Mouse (Mus musculus) adrenal gland, postnatal 36 days (tissue): Measurements from ENCODE around the gene Cacnb3. TPM values are rescaled to one million over a fixed set of nuclear protein-coding genes. Genes with fewer than 3 reads are reported as not detected.
A peak's percentile ranks its signal among the peaks of the same experiment; 100 is the strongest.

Experiments
- DNase-seq, 2 experiments: peaks; one replicate each; pipeline ENCODE4 v3.0.0; 2021; ENCODE audit warnings: mixed read lengths in 1 of 2
- total RNA-seq, 2 experiments: library from RNA; stranded (reverse); gene quantifications; 2 replicates each; pipeline ENCODE4 v1.2.3; 2021

The Cacnb3 gene
- total RNA-seq, 2 experiments from 2014 or later, result 10.2 to 13.3 TPM

DNA sequence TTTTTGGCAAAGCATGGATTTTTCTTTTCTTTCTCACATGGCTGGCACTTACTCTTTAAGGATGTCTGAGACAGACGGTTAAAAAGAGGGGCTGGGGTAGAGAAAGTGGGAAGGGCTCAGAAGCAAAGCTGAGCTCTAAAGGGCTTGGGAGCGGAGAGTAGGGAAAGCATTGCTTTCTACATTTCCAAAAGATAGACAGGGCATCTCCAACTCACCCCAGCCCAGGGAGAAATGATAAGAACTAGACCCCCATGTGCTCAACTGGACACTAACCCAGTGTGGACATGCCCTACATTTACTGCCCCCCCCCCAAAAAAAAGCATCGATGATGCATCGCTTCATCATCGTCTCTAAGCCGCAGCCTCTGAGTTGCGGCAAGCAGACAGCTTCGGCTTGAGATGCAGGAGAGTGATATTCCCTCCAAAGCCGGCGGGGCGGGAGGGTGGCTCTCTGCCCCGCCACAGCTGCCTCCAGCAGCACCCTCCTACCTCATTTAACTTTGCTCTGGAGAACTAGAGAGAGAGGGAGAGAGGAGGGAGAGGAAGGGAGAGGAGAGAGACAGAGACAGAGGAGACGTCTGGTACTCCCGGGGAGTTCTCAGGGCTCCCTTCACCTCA lies 45.1 kb downstream of the Cacnb3 start:
- no peak for DNase-seq

DNA sequence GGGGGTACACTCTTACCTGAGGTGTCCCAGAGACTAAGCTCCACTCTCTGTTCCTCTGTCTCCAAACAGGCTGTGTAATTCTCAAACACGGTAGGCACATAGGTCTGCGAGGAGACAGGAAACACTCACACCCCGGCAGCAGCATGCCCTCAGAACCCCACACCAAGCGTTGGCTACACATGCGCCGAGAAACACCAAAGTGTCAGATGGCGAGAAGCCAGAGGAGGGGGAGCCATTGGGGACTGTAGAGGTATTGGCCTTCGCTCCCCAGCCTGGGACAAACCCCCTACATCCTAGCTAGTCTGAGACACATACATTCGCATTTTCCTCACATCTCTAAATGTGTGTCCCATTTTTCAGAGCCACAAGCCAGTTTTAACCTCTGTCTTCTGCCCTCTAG lies 45.8 kb downstream of the Cacnb3 start:
- DNase-seq, result no peak

DNA sequence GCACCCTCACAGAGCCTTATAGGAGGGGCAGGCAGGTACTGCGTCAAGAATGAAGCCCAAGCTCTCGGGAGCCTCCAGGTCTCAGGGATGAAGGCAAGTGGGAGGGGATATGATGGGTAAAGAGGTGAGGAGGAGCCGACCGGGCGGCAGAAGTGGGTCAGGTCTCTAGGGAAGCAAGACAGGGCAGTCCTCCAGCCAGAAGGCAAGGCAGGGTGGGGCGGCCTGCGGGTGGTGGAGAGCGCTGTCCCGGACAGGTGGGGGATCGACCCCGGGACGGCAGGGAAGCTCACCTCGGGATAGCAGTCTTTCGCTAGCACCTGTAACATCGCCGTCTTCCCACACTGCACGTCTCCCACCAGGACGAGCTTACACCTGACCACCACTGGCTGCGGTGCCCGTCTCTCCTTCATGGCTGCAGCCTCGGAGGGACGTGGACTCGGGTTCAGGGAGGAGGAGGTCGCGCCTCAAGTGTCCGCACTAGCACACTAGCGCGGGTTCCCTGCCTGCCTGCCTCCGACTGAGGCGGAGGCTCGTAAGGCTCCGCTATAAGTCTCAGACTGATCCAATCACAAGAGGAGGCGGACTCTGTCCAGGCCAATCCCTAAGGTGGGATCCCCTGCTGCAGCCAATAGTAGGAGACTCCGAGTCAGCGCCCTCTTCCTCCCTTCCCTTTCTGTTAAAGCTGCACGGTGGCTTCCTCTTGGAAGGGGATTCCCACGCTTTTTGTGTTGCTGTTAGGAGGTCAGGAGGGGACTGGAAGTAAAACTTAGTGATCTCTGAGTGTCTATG lies 46.5 kb downstream of the Cacnb3 start, which contains the start of gene Rnd1:
Gene Rnd1 (minus strand): TSS at position 522 of the 789 bp plus-strand sequence.
- peak; percentile 86 to 87 for DNase-seq

DNA sequence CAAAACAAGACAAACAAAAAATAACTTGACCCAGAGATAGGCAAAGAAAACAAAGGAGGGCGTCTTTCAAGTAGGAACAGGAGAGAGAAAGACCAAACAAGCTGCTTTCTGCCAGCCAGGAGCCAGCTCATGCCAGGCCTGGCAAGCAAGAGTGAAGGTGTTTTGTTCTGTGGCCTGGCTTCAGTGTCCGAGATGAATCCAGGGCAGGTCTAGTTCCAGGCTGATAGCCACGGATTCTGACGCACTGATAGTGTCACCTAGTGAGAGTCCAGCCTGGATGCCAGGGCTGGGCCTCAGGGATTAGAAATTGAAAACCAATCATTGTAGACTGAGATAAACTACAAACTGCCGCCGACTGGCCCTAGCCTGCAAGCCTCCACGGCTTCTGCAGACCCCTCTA lies 47.3 kb downstream of the Cacnb3 start:
- DNase-seq, result no peak

DNA sequence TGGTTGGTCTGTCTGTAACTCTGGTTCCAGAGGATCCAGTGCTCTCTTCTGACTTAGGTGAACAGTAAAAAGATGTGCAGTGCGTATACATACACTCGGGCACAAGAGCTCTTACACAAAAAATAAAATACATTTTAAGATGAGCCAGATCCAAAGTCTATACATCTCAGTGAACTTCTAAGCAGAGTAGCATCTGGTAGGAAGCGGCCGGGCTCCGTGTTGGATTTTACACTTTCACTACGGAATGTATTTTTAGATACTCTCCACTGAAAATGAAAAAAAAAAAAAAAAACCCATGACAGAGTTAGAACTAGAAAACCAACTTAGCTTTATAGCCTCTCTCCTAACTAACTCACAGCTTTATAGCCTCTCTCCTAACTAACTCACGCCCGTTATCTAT lies 50.0 kb downstream of the Cacnb3 start:
- DNase-seq, result no peak

DNA sequence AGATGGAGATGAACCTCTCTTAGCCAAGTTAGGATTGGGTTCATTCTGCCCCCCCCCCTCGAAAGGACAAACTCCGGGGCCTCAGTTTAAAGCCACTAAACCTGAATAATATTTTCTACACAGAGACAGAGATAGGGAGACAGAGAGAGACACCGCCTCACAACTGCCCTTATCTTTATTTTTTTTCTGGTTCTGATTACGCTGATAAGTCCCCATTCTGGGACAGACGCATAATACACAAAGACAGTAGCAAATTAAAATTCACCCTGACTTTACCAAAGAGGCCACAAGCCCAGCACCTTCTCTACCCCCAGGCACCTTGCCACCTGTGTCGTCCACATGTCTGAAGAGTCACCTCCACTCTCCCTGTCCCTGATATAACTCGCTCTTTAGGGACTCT lies 51.0 kb downstream of the Cacnb3 start:
- DNase-seq, result no peak

DNA sequence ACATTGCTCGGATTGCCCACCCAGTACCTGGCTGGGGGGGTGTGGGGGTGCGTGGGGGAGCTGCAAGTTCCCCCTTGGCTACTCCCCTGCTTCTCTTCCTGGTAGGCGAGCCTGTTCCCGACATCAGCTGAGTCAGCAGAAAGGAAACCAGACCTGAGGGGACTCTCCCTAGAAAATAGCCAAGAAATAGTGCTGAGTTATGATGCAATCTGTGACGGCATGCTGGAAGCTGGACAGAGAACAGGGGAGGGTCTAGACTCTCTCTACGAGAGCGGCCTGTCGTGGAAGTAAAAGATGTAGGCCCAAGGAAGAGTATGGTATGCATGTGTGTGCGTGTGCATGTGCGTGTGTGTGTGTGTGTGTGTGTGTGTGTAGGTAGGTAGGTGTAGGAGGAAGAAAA lies 52.5 kb downstream of the Cacnb3 start:
- no peak for DNase-seq

DNA sequence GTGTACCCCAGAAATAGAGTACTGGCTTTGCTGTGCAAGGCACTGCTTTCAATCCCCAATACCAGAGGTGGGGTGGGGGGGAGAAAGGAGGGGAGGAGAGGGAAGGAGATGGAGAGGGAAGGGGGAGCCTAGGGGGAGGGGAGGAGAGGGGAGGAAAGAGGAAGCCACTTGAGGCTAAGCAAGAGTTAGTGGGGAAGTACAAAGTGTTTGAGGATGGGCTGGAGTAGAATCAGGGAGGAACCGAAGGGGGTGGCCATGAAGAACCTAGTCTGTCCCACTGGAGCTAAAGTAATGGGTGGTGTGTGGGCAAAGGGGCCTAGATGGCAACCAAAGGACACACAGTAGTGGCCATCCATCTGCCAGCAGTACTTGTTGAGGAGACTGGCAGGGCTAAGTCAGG lies 53.1 kb downstream of the Cacnb3 start:
- no peak for DNase-seq

DNA sequence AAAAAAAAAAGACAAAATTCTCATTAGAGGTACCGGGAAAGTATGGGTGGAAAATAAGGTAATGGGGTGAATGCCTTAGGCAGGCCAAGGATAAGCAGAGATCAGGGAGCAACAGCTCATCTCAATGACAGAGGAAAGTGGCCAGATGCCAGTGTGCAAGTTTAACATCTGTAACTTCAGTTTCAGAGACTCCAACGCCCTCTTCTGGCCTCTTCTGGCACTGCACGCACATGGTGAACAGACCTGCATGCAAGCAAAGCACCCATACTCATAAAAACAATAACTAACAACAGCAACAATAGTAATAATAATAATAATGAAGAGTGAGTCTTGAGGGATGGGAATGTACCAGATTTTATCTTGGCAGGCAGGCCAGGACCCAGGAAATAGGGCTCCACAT lies 55.3 kb downstream of the Cacnb3 start:
- no peak for DNase-seq

DNA sequence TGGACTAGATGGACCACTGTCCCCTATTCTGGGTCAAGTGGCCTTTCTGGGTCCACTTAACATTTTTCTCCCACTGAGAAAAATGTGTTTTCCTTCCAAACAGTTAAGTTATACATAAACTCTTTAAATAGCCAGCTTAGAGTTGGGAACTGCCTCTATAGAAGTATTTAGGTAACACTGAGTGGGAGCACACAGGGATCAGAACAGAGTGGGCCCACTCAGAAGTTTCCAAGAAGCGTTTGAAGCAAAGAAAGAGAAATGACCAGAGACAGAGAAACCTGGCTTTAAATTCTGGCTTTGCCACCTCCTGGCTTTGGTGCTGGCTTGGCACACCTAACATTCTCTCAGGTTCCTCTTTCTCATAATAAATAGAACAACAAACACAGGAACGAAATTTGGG lies 59.0 kb downstream of the Cacnb3 start:
- DNase-seq, result no peak

DNA sequence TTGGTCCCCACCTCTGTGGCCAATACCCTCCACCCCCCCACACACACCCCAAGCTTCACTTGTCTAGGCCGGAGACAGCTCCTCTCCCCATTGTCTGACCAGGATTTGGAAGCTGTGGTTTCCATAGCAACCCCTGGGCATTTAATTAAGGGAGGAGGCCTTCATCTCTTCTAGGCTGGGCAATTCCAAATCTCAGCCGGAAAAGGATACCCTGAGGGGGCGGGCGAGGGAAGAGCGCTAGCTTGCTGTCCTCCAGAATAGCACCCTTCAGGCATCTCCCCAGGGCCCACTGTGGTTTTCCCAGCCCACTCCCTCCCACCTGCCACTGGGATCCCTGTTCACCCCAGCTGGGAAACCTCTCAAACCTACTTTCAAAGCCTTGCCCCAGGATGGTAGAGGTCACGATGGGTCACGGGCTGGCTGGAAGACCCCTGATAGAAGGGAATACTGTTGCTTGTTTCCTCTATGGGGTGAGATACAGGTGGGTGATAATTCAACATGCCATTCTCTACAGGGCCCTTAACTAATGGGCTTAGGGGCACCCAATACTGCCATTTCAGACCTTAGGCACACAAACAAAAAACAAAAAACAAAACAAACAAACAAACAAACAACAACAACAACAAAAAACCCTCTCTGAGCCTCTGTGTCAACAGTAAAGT lies 61.0 kb downstream of the Cacnb3 start:
- no peak for DNase-seq

DNA sequence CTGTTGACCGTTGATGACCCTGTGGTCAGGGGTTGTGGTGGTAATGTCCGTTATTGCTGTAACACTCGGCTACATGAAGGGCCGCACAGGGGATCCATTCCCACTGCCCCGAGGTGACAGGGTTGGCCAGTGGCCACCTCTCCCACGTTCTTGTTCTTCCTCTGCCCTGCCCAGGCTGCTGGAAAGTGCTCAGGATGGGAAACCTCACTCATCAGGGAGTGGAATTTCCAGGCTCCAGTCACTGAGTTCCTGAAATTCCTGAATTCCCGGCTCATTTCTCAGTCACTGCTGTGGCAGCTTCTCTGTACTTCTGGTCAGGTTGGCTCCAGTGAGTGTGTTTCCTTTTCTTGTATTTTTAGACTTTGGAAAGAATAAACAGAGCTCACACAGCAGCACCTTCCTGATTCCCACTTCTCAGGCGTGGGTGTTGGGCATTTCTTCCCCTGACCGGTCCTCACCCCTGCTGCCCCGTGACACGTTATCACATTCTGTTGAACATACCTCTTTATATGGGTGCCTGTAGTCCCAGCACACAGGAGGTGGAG lies 61.6 kb downstream of the Cacnb3 start:
- DNase-seq, result peak; percentile 41 to 57

Other genes starting within 250 kb of the Cacnb3 start
- gene Olfr283, start 249.9 kb upstream of the Cacnb3 start, total RNA-seq, result not detected
- not detected for gene Olfr282, start 199.6 kb upstream of the Cacnb3 start, total RNA-seq
- gene Olfr281, start 178.3 kb upstream of the Cacnb3 start, total RNA-seq, result not detected
- gene OR5BS1P, start 160.9 kb upstream of the Cacnb3 start, total RNA-seq, result not detected
- not detected for gene Lalba, start 148.1 kb upstream of the Cacnb3 start, total RNA-seq
- gene Olfr279, start 138.4 kb upstream of the Cacnb3 start, total RNA-seq, result not detected
- gene Kansl2, start 96.6 kb upstream of the Cacnb3 start, total RNA-seq, result 10 to 100 TPM; 88.0 to 91.3 TPM
- 10 to 100 TPM; 55.6 to 67.1 TPM for gene Ccnt1, start 59.9 kb upstream of the Cacnb3 start, total RNA-seq
- gene 4930415O20Rik, start 59.8 kb upstream of the Cacnb3 start, total RNA-seq, result 1 to 10 TPM in 1 of 2 experiments, under 1 TPM in 1; 0.83 to 1.1 TPM
- 10 to 100 TPM; 43.8 to 62.6 TPM for gene Adcy6, start 20.8 kb upstream of the Cacnb3 start, total RNA-seq
- gene Ddx23, start 32.1 kb downstream of the Cacnb3 start, total RNA-seq, result 10 to 100 TPM; 75.5 to 84.3 TPM
- gene Rnd1, start 46.6 kb downstream of the Cacnb3 start, total RNA-seq, result 1 to 10 TPM; 2.1 to 2.4 TPM
- gene Ccdc65, start 77.4 kb downstream of the Cacnb3 start, total RNA-seq, result under 1 TPM; 0.23 to 0.26 TPM
- 1 to 10 TPM; 7.5 to 9.1 TPM for gene Fkbp11, start 97.4 kb downstream of the Cacnb3 start, total RNA-seq
- 100 to 1,000 TPM; 132 to 140 TPM for gene Arf3, start 132.4 kb downstream of the Cacnb3 start, total RNA-seq
- gene Wnt10b, start 147.3 kb downstream of the Cacnb3 start, total RNA-seq, result 1 to 10 TPM; 1.1 to 1.3 TPM
- gene Wnt1, start 159.0 kb downstream of the Cacnb3 start, total RNA-seq, result not detected
- under 1 TPM; 0.10 to 0.30 TPM for gene Ddn, start 178.7 kb downstream of the Cacnb3 start, total RNA-seq
- gene Prkag1, start 200.7 kb downstream of the Cacnb3 start, total RNA-seq, result 10 to 100 TPM; 68.3 to 87.0 TPM
- 10 to 100 TPM; 52.1 to 79.5 TPM for gene Kmt2d, start 240.4 kb downstream of the Cacnb3 start, total RNA-seq